Mouse (Mus musculus): Measurements from ENCODE around the gene Gm20388.

Gm20388 gene

DNA sequence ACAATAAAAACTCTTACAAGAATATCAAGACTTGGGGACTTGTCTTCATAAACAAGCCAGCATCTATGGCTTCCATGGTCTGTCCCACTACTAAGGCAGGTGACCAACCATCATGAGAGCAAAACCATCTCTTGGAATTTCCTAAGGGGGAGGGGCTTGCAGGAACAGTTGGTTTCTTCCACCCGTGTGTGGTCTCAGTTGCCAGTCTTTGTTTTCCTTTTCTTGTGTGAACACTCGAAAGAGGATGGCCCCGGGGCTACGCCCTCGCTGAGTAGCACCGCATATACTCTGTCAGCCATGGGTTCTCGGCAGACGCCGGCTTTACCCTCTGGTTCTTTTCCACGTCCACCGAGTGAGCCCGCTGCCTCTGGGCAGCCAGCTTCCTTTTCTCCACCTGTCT lies 3931.4 kb downstream of the Gm20388 start:
- DNase-seq: no peak

DNA sequence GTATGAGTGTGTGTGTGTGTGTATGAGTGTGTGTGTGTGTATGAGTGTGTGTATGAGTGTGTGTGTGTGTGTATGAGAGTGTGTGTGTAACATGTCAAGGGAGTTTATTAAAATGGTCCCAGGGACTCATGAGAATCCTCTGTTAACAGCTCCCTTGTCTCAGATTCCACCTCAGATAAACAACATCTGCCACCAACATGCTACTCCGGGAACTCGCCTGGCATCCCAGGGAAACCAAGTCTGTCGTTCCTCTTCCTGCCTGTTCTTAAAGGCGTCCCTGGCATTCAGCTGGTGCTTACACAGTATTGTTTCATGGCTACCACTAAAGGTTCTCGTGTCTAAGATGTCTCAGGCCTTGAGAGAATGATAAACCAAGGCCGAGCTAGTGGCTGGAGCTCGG lies 3933.7 kb downstream of the Gm20388 start:
- no peak for DNase-seq

DNA sequence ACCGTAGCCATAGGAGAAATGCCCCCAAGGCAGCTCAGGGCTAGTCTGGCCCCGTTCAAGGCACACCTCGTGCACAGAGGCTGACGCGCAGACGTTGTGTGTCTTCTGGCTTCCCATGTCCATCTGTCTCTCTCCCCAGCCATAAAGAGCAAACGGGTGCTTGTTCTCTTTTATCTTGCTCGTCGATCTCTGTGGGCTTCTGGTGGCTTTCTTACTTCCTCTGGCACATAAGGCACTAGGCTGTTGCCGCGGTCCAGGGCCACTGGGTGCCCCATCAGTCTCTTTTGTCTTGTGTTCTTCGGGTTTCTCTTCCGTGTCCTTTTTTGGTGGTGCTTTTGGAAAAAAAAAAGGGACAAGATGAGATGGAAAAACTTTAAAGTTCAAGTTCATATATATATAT lies 3934.5 kb downstream of the Gm20388 start:
- DNase-seq: no peak

DNA sequence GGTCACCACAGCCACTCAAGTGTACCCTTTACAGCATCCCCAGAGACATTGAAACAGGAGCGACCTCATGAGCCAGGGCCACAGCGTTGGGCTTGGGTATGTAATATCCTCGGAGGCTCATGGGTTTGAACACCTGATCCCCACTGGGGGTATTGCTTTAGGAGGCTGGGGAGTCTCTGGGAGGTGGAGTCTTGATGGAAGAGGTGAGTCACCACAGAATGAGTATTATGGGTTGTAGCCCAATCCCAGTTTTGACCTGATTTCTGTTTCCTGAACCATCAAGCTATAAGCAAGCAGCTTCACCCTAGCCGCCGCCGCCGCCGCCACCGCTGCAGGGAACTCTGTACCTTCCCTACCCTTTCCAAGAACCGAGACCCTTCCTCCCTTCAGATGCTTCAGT lies 3935.3 kb downstream of the Gm20388 start:
- DNase-seq: no peak

DNA sequence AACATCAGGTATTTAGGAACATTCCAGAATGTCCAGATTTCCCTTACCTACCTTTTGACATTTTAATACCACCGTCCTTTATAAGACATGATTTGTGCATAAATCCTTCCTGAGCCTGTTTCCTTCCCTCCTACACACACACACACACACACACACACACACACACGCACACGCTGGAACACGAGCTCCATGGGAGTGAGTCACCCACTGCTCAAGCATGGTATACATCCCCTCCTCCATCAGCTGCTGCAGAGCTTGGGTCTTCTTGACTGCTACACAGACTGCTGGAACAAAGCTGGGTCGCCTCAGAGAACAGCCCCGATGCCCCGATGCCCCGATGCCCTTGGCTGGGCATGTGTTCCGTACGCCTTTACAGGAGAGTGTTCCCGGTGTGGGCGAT lies 3935.9 kb downstream of the Gm20388 start:
- no peak for DNase-seq

DNA sequence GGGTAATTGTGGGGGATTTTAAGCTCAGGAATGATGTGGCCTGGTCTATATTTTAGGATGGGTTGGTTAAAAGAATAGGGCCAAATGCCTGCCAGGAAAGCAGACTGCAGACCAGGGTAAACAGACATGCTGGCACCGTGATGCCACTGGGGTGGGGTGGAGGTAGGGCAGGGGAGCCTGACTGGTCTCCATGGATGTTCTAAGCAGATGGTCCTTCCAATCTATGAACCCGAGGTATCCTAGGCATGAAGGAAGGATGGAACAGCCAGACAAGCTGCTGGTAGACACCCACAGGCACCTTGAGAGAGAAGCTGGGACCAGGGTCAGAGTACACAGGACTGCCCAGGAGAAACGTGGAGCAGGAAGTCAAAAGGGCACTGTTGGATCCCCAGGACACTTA lies 3936.9 kb downstream of the Gm20388 start:
- peak; percentile 77 for DNase-seq

DNA sequence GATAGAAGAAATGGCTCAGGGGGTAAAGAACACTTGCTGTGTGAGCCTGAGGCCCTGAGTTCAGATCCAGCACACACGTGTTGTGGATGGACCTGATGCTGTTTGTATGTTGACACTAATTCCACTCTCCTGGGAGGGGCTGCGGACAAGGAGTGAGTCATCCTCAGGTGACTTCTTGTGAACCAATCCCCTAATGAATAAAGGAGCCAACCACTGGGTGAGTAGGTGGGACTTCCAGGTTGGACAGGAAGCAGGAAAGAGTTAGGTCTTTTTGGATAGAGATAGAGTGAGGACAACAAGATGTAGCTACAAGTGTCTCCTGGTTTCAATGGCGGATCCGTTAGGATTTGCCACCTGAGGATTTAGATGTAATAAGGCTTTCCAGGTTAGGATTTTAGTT lies 3938.7 kb downstream of the Gm20388 start:
- no peak for DNase-seq

DNA sequence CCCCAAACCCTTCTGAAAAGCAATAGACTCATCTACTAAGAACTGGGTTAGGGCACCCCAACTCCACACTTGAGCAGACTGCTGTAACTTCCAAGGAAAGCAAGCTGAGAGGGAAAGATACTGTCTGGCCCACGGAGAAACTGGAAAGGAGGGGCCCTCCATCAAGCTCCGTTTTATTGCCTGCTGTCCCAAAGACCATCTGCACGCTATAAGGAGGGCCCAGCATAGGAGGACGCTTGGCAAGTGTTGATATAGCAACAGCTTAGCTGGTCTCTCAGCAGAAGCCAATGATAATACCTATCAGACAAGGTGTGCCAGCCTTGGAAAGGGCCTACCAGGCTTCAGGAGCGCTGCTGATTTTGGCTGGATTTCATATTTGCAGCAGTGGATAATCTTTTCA lies 3940.9 kb downstream of the Gm20388 start:
- peak; percentile 64 for DNase-seq

DNA sequence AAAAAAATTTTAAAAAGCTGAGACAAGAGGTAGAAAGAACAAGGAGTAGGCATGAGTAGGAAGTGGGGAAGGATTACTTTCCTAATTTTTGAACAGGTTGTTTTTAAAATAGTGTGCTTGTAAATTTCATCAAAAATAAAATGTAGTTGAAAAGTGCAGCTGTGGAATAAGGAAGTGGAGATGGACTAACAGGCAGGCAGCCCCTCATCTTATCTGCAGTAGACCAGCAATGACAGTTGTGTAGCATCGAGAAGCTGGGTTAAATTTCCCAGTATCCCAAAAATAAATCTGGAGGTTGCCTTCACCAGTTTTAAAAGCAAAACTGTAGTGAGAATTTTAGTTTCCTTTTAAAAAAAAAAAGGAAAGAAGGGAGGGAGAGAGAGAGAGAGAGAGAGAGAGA lies 3943.6 kb downstream of the Gm20388 start:
- no peak for DNase-seq

DNA sequence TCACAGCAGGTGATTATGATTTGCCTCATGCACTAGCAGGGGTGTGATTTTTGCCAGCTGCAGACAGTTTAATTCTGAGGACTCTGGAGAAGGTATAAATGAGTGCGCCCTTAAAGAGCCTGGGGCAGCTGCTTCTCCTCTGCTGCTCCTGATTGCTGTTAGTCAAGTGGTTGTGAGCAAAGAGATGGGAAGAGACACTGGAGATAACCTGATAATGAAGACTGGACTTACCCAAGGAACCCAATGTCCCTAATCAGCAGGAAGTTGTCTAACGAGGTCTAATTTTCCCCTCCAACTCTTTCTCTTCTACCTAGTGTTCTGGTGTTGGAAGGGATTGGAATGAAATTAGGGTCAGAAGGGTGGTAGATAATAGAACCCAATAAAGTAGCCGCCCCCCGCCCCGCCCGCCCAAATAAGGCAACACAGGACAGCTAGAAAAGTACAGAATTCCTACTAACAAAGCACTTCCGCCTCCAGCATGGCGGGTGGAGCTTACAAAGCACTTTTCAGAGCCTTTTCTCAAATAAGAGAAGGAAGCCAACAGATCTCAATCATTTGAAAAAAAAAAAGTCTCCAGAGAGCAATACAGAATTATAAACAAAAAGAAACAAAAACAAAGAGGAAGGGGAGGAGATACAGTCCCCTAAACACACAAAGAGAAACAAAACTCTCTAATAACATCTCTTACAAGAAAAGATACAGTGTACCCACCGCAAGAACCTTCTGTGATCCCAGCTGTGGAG lies 3944.3 kb downstream of the Gm20388 start:
- DNase-seq: no peak

DNA sequence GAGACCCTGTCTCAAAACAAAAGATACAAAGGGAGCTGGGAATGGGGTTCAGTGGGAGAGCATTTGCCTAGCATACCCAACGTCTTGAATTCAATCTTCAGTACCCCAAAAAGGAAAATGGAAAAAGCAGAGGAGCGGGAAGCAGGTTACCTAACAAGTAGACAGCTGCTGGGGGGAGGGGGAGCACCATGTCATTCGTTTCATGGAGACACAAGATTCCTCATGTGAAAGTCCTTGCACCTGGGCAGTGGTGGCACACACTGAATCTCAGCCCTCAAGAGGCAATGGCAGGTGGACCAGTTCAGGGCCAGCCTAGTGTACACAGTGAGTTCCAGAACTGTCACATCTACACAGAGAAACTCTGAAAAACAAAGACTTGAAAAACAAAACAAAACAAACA lies 3946.7 kb downstream of the Gm20388 start:
- peak; percentile 57 for DNase-seq

DNA sequence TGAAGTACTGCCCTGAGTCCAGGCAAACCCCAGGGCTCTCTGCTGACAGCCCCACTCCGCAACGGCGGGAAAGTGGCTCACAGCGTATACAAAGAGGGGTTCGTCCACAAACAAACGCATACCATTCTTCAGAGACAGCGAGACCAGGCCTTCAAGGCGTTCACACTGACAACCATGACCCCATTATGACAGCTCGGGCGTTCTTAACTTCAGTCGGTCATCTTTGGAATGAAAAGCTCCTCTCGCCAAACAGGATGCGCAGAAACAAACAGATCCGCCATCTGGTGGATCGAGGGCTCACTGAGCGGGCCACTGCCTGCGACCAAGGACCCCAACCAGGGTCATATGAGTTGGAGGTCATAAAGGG lies 3947.9 kb downstream of the Gm20388 start:
- peak; percentile 69 for DNase-seq

DNA sequence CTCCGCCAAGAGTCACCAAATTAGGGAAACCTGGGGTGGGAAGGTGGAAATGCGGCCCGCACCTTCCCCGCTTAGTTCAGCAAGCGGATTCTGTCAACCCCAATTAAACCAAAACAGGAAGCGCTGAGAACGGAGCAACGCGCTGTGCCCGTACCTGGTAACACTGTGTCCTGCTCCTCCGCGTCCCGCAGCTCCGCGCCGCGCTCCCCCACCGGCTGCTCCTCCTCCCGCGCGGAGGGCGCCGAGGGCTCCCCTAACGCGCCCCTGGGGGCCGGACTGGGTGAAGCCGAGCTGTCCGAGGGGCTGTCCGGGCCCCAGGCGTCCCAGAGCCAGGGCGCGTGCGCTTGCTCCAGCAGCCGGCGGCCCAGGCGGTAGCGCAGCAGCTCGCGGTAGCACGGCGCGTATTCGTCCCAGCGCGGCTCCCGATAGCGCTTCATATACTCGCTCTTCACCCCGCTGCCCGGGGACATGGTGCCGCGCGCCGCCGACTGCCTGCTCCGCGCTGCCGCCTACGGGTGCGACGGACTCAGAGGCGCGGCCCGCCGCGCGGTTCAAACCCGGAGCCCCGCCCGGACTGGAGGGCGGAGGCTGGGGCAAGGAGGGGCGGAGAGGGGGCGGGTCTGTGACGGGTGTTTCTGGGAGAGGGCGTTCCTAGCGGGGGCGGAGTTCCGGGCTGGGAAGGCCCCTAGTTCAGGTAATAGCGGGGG lies 3948.5 kb downstream of the Gm20388 start:
- DNase-seq: peak; percentile 95

DNA sequence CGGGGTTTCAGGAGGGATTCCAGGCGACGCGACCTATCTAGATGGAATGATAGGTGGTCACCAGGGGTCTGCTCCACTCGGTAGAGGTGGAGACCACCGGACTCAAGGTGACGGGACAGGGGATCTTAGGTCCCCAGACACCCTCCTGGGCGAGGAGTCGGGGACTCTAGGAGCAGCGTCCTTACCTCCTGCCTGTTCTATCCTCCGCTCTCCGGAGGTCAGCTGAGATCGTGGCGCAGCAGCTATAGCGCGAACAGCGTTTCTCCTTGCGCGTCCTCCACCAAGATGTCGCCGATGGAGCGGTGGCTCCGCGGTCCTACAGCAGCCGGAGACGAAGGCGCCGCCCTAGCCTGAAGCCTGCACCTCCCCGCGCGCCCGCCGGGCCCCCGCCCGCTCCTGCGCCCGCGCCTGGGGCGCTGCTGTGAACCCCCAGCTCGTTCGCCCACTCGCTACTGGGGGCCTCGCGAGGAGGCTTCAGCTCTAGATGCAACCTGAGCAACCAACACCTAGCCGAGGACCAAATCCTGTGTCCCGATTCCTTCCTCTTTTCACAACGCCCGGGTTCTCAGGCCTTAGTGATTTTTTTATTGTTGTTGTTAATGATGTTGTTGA lies 3949.1 kb downstream of the Gm20388 start, which contains the start of gene Ccsap:
Ccsap (minus strand) TSS at position 562 of the 612 bp plus-strand sequence.
- no peak for DNase-seq

DNA sequence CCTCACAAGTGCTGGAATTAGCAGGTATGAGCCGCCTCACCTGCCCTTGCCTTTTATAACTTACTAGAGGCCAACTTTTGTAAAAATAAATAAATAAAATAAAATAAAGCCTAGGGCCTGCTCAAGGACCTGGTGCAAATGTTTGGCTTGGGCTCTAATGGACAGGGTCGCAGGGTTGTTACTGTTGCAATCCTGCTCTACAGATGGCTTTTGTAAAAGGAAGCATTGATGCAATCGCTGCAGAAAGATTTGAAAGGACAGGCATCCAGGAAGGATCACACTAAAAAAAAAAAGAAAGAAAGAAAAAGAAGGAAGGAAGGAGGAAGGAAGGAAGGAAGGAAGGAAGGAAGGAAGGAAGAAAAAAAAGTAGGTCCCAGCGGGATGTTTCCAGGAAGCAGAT lies 3949.7 kb downstream of the Gm20388 start:
- no peak for DNase-seq

DNA sequence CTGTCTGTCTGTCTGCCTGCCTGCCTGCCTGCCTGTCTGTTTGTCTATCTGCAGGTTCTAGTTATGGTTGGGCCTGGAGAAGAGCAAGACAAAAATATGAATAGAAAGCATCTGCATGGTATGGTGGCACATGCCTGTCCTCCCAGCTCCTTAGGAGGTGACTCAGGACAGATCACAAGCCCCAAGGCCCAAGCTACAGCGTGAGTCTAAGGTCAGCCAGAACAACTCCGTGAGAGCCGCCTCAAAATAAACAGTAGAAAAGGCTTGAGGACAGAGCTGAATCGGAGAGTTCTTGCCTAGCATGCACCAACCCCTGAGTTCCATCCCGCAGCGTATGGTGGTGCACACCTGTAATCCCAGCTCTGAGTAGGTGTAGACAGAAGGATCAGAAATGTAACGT lies 3955.1 kb downstream of the Gm20388 start:
- DNase-seq: no peak

DNA sequence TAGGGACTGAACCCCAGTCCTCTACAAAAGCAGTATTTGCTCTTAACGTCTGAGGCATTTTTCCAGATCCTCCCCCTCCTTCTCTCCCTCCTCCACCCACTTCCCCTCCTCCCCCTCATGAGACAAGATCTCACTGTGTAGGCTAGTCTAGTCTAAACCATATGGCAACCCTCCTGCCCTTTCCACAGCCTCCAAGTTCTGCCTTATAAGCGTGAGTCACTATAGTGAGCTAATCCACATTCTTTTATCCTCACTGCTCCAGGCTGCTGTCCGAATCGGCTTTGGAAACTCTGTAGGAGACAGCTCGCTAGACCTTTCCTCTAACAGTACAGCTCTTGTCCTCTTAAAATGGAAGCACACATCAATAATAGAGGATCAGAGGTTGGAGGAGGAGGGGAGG lies 3956.3 kb downstream of the Gm20388 start:
- DNase-seq: no peak

DNA sequence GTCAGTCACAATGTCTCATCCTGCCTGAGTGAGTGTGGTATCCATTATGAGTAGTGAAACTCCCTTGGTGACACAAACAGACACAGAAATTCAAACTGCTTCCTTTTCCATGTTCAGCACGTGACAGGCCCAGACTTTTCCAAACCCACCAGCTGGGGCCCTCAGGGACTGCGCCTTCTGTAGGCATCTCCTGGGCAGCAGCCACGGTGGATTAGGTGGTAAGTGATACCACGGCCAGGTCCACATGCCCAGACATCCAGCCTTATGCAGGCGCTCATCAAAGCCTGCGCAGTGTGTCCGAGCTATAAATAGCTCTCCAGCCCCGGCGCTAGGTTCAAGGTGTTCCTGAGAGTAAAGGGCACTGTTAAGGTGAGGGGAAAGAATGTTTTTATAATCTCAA lies 3961.4 kb downstream of the Gm20388 start:
- no peak for DNase-seq

DNA sequence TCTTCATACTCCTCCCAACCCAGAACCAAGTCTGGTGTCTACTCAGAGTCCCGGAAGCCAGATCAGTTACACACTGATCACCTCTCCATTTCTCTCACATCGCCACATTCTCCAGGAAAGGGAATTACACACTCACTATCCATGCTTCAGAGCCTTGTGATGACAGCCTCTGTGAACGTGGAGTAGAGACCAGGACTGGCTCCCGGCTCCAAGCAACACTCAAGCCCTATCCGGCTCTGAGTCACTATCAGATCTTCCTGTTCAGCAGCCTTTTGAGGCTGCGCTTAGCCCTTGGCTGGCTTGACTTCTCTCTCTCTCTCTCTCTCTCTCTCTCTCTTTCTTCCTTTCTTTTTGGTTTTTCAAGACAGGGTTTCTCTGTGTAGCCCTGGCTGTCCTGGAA lies 3962.7 kb downstream of the Gm20388 start:
- no peak for DNase-seq

DNA sequence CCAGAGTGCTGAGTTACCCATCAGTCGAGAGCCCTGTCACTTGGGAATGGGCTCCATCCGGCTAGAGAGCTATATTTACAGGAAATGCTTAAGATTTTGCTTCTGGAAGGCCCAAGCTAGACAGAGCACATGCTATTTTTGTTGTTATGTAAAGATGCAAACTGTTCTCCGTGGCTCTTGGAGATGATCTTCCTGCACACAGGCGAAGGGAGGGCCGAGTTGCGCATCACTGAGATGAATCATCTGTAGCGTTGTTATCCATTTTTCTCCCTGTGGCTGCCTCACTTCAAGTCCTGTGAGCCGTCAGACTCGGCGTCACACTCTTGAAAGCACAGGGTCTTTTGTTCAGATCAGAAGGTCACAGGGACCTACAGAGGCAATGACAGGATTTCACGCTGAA lies 3963.7 kb downstream of the Gm20388 start:
- no peak for DNase-seq

DNA sequence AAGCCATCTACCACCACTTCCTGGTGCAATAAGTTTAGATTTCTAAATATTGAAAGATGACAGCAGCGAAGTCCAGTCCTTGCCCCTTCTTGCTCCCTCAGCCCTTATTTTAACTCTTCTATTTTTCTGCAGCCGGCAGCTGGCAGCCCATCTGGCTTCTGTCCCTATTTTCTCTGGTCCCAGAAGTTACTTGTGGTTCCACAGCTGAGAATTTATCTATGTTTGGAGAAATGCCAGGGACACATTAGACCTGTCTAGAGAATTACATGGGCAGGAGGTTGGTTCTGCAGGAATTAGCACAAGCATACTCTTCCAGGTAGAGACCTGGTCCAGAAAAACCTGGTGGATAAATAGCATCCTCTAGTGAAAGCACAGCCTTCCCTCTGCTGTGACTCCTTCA lies 3967.2 kb downstream of the Gm20388 start:
- no peak for DNase-seq

DNA sequence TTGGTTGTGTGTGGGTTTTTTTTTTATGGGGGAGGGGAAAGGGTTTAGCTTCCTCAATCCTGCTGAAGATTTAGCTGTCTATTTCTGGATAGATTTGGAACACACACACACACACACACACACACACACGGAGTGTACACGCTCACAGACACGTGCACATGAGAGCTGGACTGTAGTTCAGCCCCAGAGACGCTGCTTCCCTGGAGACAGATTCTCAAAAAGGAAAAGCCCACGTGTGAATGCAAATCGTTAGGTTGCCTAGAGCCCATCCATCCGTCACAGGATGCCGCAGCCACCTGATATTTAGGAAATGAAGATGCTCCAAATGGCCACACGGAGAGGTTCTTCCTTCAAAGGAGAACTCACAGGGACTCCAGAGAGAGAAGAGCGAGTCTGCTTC lies 3969.6 kb downstream of the Gm20388 start:
- DNase-seq: no peak

DNA sequence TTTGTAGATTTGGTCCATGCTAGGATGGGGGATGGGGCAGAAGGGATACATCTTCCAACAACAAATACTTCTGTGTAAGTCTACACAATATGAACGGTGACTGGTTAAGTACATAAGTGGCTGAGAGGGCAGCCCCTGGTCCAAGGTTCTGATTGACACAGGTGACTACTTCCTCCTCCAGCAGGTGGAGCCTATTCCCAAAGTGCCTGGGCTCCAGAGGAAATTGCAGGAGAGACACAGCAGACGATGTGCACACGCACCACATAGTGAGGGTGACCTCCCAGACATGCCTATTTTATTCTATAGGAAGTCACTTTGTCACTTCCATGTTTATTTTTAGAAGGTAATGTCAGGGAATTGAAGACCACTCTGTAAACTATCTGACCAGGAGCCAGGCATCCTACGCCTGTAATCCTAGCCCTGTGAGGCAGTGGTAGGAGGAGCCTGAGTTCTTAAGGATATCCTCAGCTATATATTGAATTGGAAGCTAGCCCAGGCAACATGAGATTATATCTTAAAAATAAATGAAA lies 3970.2 kb downstream of the Gm20388 start:
- DNase-seq: no peak

DNA sequence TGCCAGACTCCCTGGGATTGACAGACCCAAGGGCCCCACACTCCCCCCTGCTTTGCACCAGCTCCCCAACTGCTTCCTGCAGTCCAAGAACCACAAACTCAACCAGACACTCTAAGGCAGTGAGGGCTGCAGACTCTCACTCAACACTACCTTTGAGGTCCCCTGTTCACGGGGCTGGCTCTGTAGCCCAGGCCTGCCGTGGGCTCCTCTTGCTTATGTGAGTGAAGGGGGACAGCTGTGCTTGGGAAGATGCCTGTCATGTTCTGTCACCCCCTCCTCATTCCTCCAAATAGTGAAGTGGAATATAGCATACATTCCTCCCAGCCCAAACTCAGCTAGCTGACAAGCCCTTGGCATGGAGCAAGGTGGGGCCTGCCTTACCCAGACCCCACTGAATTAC lies 3971.8 kb downstream of the Gm20388 start:
- DNase-seq: no peak
